Mouse (Mus musculus) colon, adult 2 months (tissue): ENCODE measurements around the gene Bcl2a1c. TPM values are rescaled to one million over a fixed set of nuclear protein-coding genes. Genes with fewer than 3 reads are reported as not detected.

Source experiments
- polyA plus RNA-seq: library from polyadenylated mRNA; depleted of rRNA; stranded (reverse); fragments of >200 nt; gene quantifications from 2 replicates; pipeline ENCODE4 v1.2.3, GENCODE M21; 2012; rRNA removed

Gene Bcl2a1c
- not detected in 2 replicates for polyA plus RNA-seq

GRCm38 (mm10) chr9:114329855-114330254, at the start of gene Bcl2a1c:
Gene Bcl2a1c (plus strand): TSS chr9:114330135.

Other genes with a start within 250 kb of the Bcl2a1c start
- 58.1 and 58.4 TPM in 2 replicates for gene Crtap, start 60.5 kb downstream of the Bcl2a1c start, polyA plus RNA-seq
- gene Glb1, start 70.9 kb downstream of the Bcl2a1c start, polyA plus RNA-seq: 67.8 and 73.8 TPM in 2 replicates
- 10.3 and 11.9 TPM in 2 replicates for gene Tmppe, start 71.0 kb downstream of the Bcl2a1c start, polyA plus RNA-seq
- 0.97 and 0.98 TPM in 2 replicates for gene Ccr4, start 174.8 kb downstream of the Bcl2a1c start, polyA plus RNA-seq
- not detected in 2 replicates for gene C130032M10Rik, start 185.6 kb downstream of the Bcl2a1c start, polyA plus RNA-seq
- gene Trim71, start 234.2 kb downstream of the Bcl2a1c start, polyA plus RNA-seq: not detected in 2 replicates